Mouse (Mus musculus): Measurements from ENCODE around the gene Dmrtc1c1. TPM values are rescaled to one million over a fixed set of nuclear protein-coding genes. Genes with fewer than 3 reads are reported as not detected.
"Not testable (repeated sequence)": the region's sequence is repeated elsewhere in the genome, so short reads cannot be mapped to it uniquely, and the experiment has no call there.

Dmrtc1c1 gene
- not detected in 2 replicates for polyA plus RNA-seq (2015; fragmentation: Nextera tagmentation; extraction: Ambion mirVana)

DNA sequence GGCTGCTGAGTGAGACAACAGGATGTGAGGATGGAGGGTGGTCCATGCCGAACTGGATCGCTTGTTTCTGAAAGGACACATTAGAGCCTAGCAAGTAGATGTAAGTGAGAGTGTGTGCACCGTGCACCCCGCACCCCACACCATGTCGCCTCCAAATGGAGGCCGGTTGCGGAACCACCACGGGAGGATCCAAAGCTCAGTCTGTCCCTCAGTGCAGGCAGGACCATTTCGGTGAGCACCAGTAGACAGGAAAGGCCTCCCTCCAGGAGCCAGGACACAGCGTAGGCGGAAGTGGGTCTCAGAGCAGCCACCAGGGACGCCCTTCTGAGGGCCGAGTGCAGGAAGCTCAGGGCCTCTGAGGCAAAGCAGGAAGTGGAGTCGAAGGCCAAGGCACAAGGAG lies at the start of gene Dmrtc1c1:
Gene Dmrtc1c1, plus strand, starts transcription at position 301 of the 400 bp plus-strand sequence.
- not testable (repeated sequence) for H3K4me3 ChIP-seq (ENCODE audit: low read length); H3K9me3 ChIP-seq (ENCODE audit: control insufficient read depth, low read length); H3K4me1 ChIP-seq (ENCODE audit: control insufficient read depth, insufficient read depth, low read depth, low read length); H3K9ac ChIP-seq (ENCODE audit: low read depth, low read length); H3K27ac ChIP-seq (ENCODE audit: low read depth, low read length); H3K4me2 ChIP-seq (ENCODE audit: low read length); ATAC-seq; H3K36me3 ChIP-seq (ENCODE audit: control insufficient read depth, insufficient read depth, low read length); H3K27me3 ChIP-seq (replicated peaks; ENCODE audit: control insufficient read depth, insufficient read depth, low read length)
- no CpG with 5 or more reads among the region's 14 CpGs for WGBS

- no peak overlapping the region for H3K4me3 ChIP-seq (ENCODE audit: low read length)
- H3K4me1 ChIP-seq (ENCODE audit: control insufficient read depth, insufficient read depth, low read depth, low read length), result no peaks in the 10 kb centered on the region
- H3K9me3 ChIP-seq (ENCODE audit: control insufficient read depth, low read length), result no peaks in the 10 kb centered on the region
- H3K4me2 ChIP-seq (ENCODE audit: low read length), result no peak overlapping the region
- ATAC-seq, result no peak
- no peaks in the 10 kb centered on the region for H3K27me3 ChIP-seq (replicated peaks; ENCODE audit: control insufficient read depth, insufficient read depth, low read length)
- H3K27ac ChIP-seq (ENCODE audit: low read depth, low read length), result no peak overlapping the region
- no peaks in the 10 kb centered on the region for H3K36me3 ChIP-seq (ENCODE audit: control insufficient read depth, insufficient read depth, low read length)
- WGBS, result 49% methylated on average over 4 of the region's 4 CpGs
- H3K9ac ChIP-seq (ENCODE audit: low read depth, low read length), result no peak overlapping the region
Observed at GRCm38 (mm10) chrX:102765878-102766277, 36.9 kb upstream of the Dmrtc1c1 start.

DNA sequence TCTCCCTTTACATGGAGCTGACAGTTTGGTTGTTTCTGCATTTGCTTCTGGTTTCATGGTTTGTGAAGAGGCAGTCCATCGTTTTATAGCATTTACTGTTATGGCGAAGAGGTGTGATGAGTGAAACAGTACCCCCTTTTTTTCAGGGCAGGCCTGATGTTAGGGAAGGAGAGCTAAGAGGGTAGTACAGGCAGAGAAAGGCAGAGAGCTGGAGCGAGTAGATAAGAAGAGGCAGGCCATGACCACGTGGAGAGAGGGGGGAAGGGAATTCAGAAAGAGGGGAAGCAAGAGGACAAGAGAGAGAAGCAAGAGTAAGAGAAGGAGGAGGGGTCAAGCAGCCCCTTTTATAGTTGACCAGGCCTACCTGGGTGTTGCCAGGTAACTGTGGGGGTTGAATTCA lies 9.5 kb downstream of the Dmrtc1c1 start:
- no peaks in the 10 kb centered on the region for H3K27me3 ChIP-seq (replicated peaks; ENCODE audit: control insufficient read depth, insufficient read depth, low read length)
- H3K27ac ChIP-seq (ENCODE audit: low read depth, low read length), result no peak overlapping the region
- H3K4me1 ChIP-seq (ENCODE audit: control insufficient read depth, insufficient read depth, low read depth, low read length), result no peaks in the 10 kb centered on the region
- ATAC-seq, result no peak
- no peak overlapping the region for H3K4me2 ChIP-seq (ENCODE audit: low read length)
- H3K9ac ChIP-seq (ENCODE audit: low read depth, low read length), result no peak overlapping the region
- H3K9me3 ChIP-seq (ENCODE audit: control insufficient read depth, low read length), result no peaks in the 10 kb centered on the region
- WGBS, result 66% methylated on average over 4 of the region's 4 CpGs
- no peaks in the 10 kb centered on the region for H3K36me3 ChIP-seq (ENCODE audit: control insufficient read depth, insufficient read depth, low read length)
- no peak overlapping the region for H3K4me3 ChIP-seq (ENCODE audit: low read length)

DNA sequence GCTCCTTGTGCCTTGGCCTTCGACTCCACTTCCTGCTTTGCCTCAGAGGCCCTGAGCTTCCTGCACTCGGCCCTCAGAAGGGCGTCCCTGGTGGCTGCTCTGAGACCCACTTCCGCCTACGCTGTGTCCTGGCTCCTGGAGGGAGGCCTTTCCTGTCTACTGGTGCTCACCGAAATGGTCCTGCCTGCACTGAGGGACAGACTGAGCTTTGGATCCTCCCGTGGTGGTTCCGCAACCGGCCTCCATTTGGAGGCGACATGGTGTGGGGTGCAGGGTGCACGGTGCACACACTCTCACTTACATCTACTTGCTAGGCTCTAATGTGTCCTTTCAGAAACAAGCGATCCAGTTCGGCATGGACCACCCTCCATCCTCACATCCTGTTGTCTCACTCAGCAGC lies 51.8 kb downstream of the Dmrtc1c1 start, which contains the start of gene Dmrtc1c2:
Gene Dmrtc1c2, minus strand, starts transcription at position 101 of the 400 bp plus-strand sequence.
- 100% methylated on average over 4 of the region's 13 CpGs for WGBS
- not testable (repeated sequence) for H3K27me3 ChIP-seq (replicated peaks; ENCODE audit: control insufficient read depth, insufficient read depth, low read length); H3K4me3 ChIP-seq (ENCODE audit: low read length); H3K4me1 ChIP-seq (ENCODE audit: control insufficient read depth, insufficient read depth, low read depth, low read length); H3K9me3 ChIP-seq (ENCODE audit: control insufficient read depth, low read length); H3K27ac ChIP-seq (ENCODE audit: low read depth, low read length); ATAC-seq; H3K36me3 ChIP-seq (ENCODE audit: control insufficient read depth, insufficient read depth, low read length); H3K4me2 ChIP-seq (ENCODE audit: low read length); H3K9ac ChIP-seq (ENCODE audit: low read depth, low read length)

Other genes starting within 250 kb of the Dmrtc1c1 start
- gene Phka1, start 158.7 kb upstream of the Dmrtc1c1 start, polyA plus RNA-seq (2015; fragmentation: Nextera tagmentation; extraction: Ambion mirVana), result 8.9 and 9.9 TPM in 2 replicates
- gene Gm3880, start 116.0 kb upstream of the Dmrtc1c1 start, polyA plus RNA-seq (2015; fragmentation: Nextera tagmentation; extraction: Ambion mirVana), result not detected in 2 replicates
- gene Gm9112, start 95.3 kb upstream of the Dmrtc1c1 start, polyA plus RNA-seq (2015; fragmentation: Nextera tagmentation; extraction: Ambion mirVana), result not detected in 2 replicates
- not detected in 2 replicates for gene Dmrtc1b, start 95.1 kb upstream of the Dmrtc1c1 start, polyA plus RNA-seq (2015; fragmentation: Nextera tagmentation; extraction: Ambion mirVana)
- gene Dmrtc1c2, start 51.7 kb downstream of the Dmrtc1c1 start, polyA plus RNA-seq (2015; fragmentation: Nextera tagmentation; extraction: Ambion mirVana), result not detected in 2 replicates
- gene 1700031F05Rik, start 65.0 kb downstream of the Dmrtc1c1 start, polyA plus RNA-seq (2015; fragmentation: Nextera tagmentation; extraction: Ambion mirVana), result not detected in 2 replicates
- 2.0 and 2.1 TPM in 2 replicates for gene Dmrtc1a, start 105.7 kb downstream of the Dmrtc1c1 start, polyA plus RNA-seq (2015; fragmentation: Nextera tagmentation; extraction: Ambion mirVana)
- gene 1700011M02Rik, start 105.9 kb downstream of the Dmrtc1c1 start, polyA plus RNA-seq (2015; fragmentation: Nextera tagmentation; extraction: Ambion mirVana), result not detected in 2 replicates
- not detected in 2 replicates for gene 1700018G05Rik, start 125.4 kb downstream of the Dmrtc1c1 start, polyA plus RNA-seq (2015; fragmentation: Nextera tagmentation; extraction: Ambion mirVana)

All from hindbrain, embryonic 16.5 days (tissue).